Mouse (Mus musculus): Measurements from ENCODE around the gene Ccdc184.
A peak's percentile ranks its signal among the peaks of the same experiment; 100 is the strongest.

The Ccdc184 gene

GRCm38 (mm10) chr15:98166963-98167644, at the start of gene Ccdc184:
Gene Ccdc184, plus strand, starts transcription at chr15:98167158.
- DNase-seq (ENCODE audit: extremely low read depth, insufficient read length, low spot score): no peak

GRCm38 (mm10) chr15:98119363-98119762, 47.6 kb upstream of the Ccdc184 start:
- no peak for DNase-seq (ENCODE audit: extremely low read depth, insufficient read length, low spot score)

GRCm38 (mm10) chr15:98120831-98121230, 46.1 kb upstream of the Ccdc184 start:
- no peak for DNase-seq (ENCODE audit: extremely low read depth, insufficient read length, low spot score)

- no peak for DNase-seq (ENCODE audit: extremely low read depth, insufficient read length, low spot score)
Observed at GRCm38 (mm10) chr15:98131001-98131400, 36.0 kb upstream of the Ccdc184 start.

- no peak for DNase-seq (ENCODE audit: extremely low read depth, insufficient read length, low spot score)
Observed at GRCm38 (mm10) chr15:98131451-98131850, 35.5 kb upstream of the Ccdc184 start.

- no peak for DNase-seq (ENCODE audit: extremely low read depth, insufficient read length, low spot score)
Observed at GRCm38 (mm10) chr15:98131942-98132655, 34.9 kb upstream of the Ccdc184 start.

- DNase-seq (ENCODE audit: extremely low read depth, insufficient read length, low spot score): no peak
Observed at GRCm38 (mm10) chr15:98133471-98133870, 33.5 kb upstream of the Ccdc184 start.

GRCm38 (mm10) chr15:98134034-98134433, 32.9 kb upstream of the Ccdc184 start:
- DNase-seq (ENCODE audit: extremely low read depth, insufficient read length, low spot score): no peak

- no peak for DNase-seq (ENCODE audit: extremely low read depth, insufficient read length, low spot score)
Observed at GRCm38 (mm10) chr15:98134666-98135065, 32.3 kb upstream of the Ccdc184 start.

- no peak for DNase-seq (ENCODE audit: extremely low read depth, insufficient read length, low spot score)
Observed at GRCm38 (mm10) chr15:98135671-98136070, 31.3 kb upstream of the Ccdc184 start.

GRCm38 (mm10) chr15:98136871-98137270, 30.1 kb upstream of the Ccdc184 start:
- DNase-seq (ENCODE audit: extremely low read depth, insufficient read length, low spot score): no peak

- no peak for DNase-seq (ENCODE audit: extremely low read depth, insufficient read length, low spot score)
Observed at GRCm38 (mm10) chr15:98139763-98140162, 27.2 kb upstream of the Ccdc184 start.

- DNase-seq (ENCODE audit: extremely low read depth, insufficient read length, low spot score): no peak
Observed at GRCm38 (mm10) chr15:98140809-98141208, 26.1 kb upstream of the Ccdc184 start.

GRCm38 (mm10) chr15:98142515-98142914, 24.4 kb upstream of the Ccdc184 start:
- DNase-seq (ENCODE audit: extremely low read depth, insufficient read length, low spot score): no peak

- no peak for DNase-seq (ENCODE audit: extremely low read depth, insufficient read length, low spot score)
Observed at GRCm38 (mm10) chr15:98144861-98145507, 22.0 kb upstream of the Ccdc184 start.

GRCm38 (mm10) chr15:98145559-98146181, 21.3 kb upstream of the Ccdc184 start:
- DNase-seq (ENCODE audit: extremely low read depth, insufficient read length, low spot score): peak; percentile 96

- no peak for DNase-seq (ENCODE audit: extremely low read depth, insufficient read length, low spot score)
Observed at GRCm38 (mm10) chr15:98148356-98148755, 18.6 kb upstream of the Ccdc184 start.

- no peak for DNase-seq (ENCODE audit: extremely low read depth, insufficient read length, low spot score)
Observed at GRCm38 (mm10) chr15:98149166-98149602, 17.8 kb upstream of the Ccdc184 start.

GRCm38 (mm10) chr15:98152916-98153315, 14.0 kb upstream of the Ccdc184 start:
- no peak for DNase-seq (ENCODE audit: extremely low read depth, insufficient read length, low spot score)

- DNase-seq (ENCODE audit: extremely low read depth, insufficient read length, low spot score): peak; percentile 51
Observed at GRCm38 (mm10) chr15:98153625-98154024, 13.3 kb upstream of the Ccdc184 start.

- no peak for DNase-seq (ENCODE audit: extremely low read depth, insufficient read length, low spot score)
Observed at GRCm38 (mm10) chr15:98154146-98154545, 12.8 kb upstream of the Ccdc184 start.

All from 3134 (cell line).